Mouse (Mus musculus) adrenal gland, adult 8-10 months (tissue): Measurements from ENCODE around the gene Unc5b. TPM values are rescaled to one million over a fixed set of nuclear protein-coding genes. Genes with fewer than 3 reads are reported as not detected.

Source experiments
- DNase-seq: peaks from one replicate; pipeline ENCODE4 v3.0.0; 2022
- total RNA-seq, 4 experiments: library from RNA; stranded (reverse); gene quantifications; 2 replicates each; pipeline ENCODE4 v1.2.4; 2022

The Unc5b gene
- total RNA-seq, 4 experiments from 2014 or later: 3.9 to 7.9 (median 6.1) TPM

GRCm38 (mm10) chr10:60797682-60798422, 33.5 kb downstream of the Unc5b start:
- no peak for DNase-seq

- DNase-seq: no peak
Observed at GRCm38 (mm10) chr10:60796474-60796873, 34.9 kb downstream of the Unc5b start.

DNA sequence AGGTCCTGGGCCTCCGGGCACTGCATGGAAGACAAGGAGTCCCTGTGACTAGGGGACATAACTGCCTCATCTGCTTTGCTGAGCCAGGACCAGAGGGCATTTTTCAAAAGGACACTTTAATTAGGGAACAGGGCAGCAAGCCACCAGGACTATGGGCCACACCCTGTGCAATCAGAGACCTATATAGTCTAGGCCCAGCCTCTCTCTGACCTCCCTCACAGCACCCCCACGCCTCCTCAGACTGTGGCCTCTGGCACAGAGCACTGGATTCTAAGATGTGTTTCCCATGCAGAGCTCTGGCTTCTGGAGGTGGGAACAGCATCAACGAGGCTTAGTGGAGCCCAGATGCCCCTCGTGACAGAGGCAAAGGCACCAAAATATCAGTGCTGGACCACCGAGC, 35.4 kb downstream of the Unc5b start:
- DNase-seq: no peak

DNA sequence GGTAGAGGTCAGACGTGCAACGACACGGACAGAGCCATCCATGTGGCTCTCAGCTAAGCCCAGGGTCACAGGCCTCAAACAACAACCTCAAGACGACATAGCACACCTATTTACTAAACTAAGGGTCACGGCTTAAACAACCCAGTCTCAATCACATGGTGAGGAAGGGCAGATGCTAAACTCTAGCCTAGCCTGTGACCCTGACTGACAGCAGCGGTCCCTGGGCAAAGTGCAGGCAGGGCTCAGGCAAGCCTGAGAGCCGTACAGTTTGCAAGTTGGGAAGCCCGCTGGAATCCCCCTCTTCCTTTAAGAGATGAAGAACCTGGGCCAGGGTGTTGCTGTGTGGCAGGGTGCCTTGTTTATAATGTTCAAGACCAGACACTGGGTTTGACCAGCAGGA, 36.6 kb downstream of the Unc5b start:
- DNase-seq: no peak

- no peak for DNase-seq
Observed at GRCm38 (mm10) chr10:60794374-60794773, 37.0 kb downstream of the Unc5b start.

DNA sequence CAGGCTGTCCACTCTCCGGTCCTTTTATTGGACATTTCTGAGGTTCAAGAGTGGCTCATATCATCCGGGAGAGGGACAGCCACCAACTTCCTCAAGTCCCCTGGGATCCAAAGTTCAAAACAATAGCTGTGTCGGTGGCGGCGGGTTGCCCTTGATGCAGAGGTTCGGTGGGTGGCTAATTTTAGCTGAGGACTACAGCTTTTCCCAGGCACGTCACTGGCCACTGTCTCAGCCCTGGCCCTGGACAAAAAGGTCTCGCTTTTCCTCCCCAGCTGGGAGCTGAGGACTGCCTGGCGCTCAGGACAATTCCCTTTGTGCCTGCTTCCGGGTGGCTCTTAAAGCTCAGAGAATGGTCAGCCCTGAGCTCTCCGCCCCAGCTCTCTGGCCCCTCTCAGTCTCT, 38.5 kb downstream of the Unc5b start:
- DNase-seq: peak; percentile 25

- no peak for DNase-seq
Observed at GRCm38 (mm10) chr10:60792365-60792764, 39.0 kb downstream of the Unc5b start.

- no peak for DNase-seq
Observed at GRCm38 (mm10) chr10:60790912-60791311, 40.5 kb downstream of the Unc5b start.

DNA sequence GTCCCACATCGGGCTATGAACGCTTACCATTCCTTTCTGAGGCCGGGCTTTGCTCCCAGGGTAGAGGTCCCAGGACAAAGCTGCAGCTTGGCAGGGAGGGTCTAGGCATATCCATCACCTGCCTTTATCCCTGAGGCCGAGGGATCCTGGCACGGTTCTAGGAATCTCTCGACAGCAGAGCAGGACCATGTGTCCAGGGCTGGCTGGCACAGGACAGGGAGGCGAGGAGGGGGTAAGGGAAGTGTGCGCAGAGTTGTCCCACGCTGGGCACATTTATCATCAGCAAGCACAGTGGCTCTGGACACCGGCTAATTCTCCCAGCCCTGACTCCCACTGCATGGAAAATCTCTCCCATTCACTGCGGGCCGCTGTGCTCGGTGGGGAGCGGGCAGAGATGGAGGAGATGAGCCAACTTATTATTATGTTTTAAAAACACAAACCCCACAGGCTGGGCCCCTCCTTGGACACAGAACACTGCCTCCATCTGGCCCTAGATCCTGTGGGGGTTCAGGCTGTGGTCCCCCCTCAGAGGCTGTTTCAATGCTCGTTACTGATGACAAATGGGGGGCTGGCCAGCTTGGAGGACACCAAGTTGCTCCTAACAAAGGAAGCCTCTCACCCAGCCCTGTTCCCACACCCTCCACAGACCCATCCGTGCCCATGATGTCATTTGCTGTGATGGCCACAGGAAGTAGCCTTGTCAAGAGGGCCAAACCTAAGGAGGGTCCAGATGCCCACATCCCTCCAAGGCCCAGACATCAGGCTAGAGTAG, 43.9 kb downstream of the Unc5b start:
- DNase-seq: no peak

GRCm38 (mm10) chr10:60783608-60784007, 47.8 kb downstream of the Unc5b start:
- DNase-seq: no peak

GRCm38 (mm10) chr10:60779628-60780027, 51.8 kb downstream of the Unc5b start:
- DNase-seq: peak; percentile 34

- no peak for DNase-seq
Observed at GRCm38 (mm10) chr10:60778542-60778941, 52.8 kb downstream of the Unc5b start.

DNA sequence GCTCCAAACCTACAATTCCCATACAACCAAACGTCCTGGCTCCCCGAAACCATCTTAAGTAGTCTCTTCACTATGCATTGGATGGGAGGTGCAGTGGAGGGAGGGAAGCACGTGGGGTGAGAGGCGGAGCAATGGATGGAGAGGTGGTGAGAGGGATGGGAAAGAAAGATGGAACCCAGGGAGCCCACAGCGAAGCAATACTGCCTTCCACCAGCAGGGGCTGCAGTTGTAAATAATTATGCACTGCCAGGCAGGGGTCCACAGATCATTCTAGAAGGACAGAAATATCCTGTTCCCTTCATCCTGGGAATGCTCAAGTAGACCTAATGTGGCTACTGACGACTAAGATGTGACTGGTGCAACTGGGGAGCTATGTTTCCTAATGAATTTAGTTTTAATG, 55.9 kb downstream of the Unc5b start:
- no peak for DNase-seq

DNA sequence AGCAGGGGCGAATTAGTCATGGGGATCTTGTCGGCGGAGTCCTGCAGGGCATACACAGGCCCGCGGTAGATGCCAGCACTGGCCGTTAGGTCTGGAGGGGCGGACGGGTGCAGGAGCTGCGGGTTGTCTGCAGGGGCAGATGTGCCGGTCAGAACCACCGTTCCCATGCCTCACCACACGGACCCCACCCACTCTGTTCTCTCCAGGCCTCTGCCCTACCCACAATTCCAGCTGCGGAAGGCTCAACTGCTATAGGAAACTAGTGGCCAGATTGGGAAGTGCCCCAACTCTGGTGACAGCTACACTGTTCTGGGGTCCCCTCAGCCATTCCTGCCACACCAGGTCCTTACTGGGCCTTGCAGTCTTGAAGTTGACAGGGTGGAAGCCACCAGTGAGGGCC, 56.8 kb downstream of the Unc5b start:
- no peak for DNase-seq

DNA sequence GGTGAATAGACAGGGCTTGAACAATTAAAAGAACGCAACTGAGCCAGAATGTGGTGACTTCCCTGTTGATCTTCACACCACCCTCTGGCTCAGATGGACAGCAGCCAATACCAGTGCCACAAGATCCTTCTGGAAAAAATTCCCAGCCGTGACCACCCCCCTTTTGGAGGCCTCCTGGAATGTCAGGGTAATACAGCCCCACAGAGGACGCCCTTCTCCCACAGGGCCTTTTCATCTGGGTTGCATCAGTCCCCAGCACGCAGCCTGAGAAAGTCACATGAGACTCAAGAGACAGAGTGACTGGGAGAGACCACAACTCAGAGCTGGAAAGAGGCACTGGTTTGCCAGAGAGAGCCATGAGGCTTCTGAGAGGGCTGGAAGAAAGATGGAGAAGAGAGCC, 60.5 kb downstream of the Unc5b start:
- DNase-seq: no peak

GRCm38 (mm10) chr10:60768614-60769013, 62.8 kb downstream of the Unc5b start:
- no peak for DNase-seq

DNA sequence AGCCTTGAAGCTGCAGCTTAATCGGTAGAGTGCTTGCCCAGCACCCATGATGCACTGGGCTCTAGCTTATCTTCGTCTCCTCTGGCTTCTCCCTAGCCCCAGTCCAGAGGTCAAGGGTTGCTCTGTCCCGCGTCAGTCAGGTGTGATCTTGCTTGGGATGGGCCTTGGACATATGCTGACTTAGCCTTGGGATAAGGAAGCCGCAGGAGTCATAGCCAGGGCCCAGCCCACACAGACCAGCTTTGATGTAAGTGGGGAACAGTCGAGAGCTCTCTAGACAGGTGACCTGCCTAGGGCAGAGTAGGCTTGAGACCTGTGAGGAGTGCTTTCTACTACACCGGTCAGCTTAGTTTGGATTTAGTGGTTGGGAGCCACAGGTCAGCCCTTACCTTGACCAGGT, 64.0 kb downstream of the Unc5b start:
- DNase-seq: no peak

GRCm38 (mm10) chr10:60762126-60762525, 69.3 kb downstream of the Unc5b start:
- no peak for DNase-seq

DNA sequence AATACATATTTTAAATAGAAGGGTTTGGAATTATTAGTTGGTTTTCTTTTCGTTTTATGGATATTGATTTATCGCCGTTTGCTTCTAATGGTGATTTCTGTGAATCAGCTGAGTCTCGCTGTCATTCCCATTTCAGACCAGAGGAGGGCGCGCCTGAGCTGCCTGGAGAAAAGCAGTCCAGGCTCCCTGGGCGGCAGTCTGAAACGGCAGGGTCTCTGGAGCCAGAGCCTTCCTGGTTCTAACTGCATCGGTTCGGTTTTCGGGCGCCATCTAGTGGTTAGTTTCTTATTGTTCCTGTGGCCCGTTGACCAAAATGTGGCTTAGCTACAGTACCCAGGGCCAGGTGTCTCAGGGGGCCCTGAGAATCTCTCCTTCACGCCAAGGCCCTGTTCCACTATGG, 71.0 kb downstream of the Unc5b start:
- peak; percentile 85 for DNase-seq

GRCm38 (mm10) chr10:60756992-60757391, 74.4 kb downstream of the Unc5b start:
- no peak for DNase-seq

DNA sequence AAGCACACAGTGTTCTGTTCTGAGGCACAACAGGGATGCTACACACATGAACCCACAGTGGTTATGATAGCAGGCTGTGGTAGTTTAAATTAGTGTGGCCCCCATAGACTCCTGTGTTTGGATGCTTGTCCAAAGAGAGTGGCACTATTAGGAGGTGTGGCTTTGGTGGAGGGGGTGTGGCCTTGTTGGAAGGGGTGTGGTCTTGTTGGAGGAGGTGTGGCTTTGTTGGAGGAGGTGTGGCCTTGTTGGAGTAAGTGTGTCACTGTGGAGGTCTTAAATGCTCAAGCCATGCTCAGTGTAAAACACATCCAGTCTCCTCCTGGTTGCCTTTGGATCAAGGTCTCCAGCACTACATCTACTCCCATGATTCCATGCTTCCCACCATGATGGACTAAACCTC, 75.2 kb downstream of the Unc5b start:
- no peak for DNase-seq

- no peak for DNase-seq
Observed at GRCm38 (mm10) chr10:60753941-60754340, 77.4 kb downstream of the Unc5b start.

GRCm38 (mm10) chr10:60753261-60753660, 78.1 kb downstream of the Unc5b start:
- no peak for DNase-seq
